Mouse (Mus musculus) lung, adult 2 months (tissue): ENCODE data around the gene Plxna2. TPM values are rescaled to one million over a fixed set of nuclear protein-coding genes. Genes with fewer than 3 reads are reported as not detected.

Source experiments
- DNase-seq: peaks from one replicate; pipeline ENCODE4 v3.0.0; 2022
- H3K4me1 ChIP-seq: fragments of 200-500 bp; 2 replicates; pipeline ENCODE4 v1.6.1; 2011; ENCODE audit warnings: low read length; ENCODE audit not compliant: control insufficient read depth, insufficient read depth
- H3K4me3 ChIP-seq: fragments of 200-500 bp; replicated peaks from 2 replicates; pipeline ENCODE3; 2011; ENCODE audit warnings: low read depth, mild to moderate bottlenecking, control low read depth, low read length; ENCODE audit errors: extremely low read depth
- CTCF ChIP-seq: fragments of 200-500 bp; IDR thresholded peaks from 2 replicates; pipeline ENCODE4 v1.5.1; 2011; ENCODE audit warnings: mild to moderate bottlenecking, low read length, control low read depth; ENCODE audit not compliant: insufficient read depth
- POLR2A ChIP-seq: fragments of 200-500 bp; IDR thresholded peaks from 2 replicates; pipeline ENCODE4 v1.6.1; 2011; ENCODE audit warnings: low read depth, mild to moderate bottlenecking, control low read depth, low read length, borderline replicate concordance; ENCODE audit errors: extremely low read depth
- WGBS: fragments of 180-500 bp; shearing (Covaris S2); methylation state at CpG from one replicate; pipeline ENCODE4 v1.1.7; 2018; 5-methylcytosine and 5-hydroxymethylcytosine counted together
- polyA plus RNA-seq: library from polyadenylated mRNA; depleted of rRNA; stranded (reverse); fragments of >200 nt; gene quantifications from 2 replicates; pipeline ENCODE4 v1.2.3, GENCODE M21; 2012

Gene Plxna2
- polyA plus RNA-seq, 1 experiment: 12.8 TPM

GRCm38 (mm10) chr1:194673229-194673628 is 55.2 kb downstream of the Plxna2 start:
- Histone ChIP-seq H3K4me3 (no peak overlapping the region), H3K4me1 (peaks cover 5% of the 10 kb centered on the region; the same call in 1 of the 2 replicates)
- TF ChIP-seq POLR2A (no peak), CTCF (no peak)
- DNase-seq: no peak

DNA sequence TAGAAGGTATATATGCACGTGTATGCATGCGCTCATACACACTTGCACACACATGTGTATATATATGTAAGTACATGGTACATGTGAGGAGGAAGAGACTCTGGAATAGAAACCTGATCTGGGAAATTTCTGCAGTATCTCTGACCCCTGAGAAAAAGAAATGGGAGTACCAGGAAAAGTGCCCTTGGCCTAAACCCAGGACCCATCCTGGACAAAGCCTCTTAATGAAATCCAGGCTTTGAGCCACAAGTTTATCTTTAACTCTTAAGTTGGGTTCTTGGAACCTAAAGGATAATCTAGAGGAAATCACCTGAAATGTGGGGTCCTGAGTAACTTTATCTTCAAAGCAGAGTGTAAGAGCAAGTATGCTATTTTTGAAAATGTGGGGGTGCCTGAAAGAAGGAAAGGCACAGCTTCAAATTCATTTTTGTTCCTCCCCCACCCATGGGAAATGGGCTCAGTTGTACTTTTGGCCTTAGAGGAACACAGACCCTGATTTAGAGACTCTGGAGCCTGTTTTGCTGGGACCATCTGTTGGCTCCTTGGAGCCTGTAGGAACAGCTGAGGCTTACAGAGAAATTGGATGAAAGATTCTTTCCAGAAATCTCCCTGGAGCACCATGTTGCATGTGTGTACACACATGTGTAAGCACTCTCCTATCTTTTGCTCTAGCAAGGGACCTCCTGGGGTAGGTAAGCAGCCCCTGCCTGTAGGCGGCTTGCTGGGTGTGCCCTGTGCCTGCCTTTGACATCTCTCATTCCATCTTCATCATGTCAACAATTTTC is 57.3 kb downstream of the Plxna2 start:
- DNase-seq: no peak
- H3K4me3 ChIP-seq: no peak overlapping the region
- peaks cover 6% of the 10 kb centered on the region; the same call in 1 of the 2 replicates for H3K4me1 ChIP-seq
- TF ChIP-seq POLR2A: no peak
- no peak for TF ChIP-seq CTCF
- 79% methylated on average over 3 of the region's 3 CpGs for WGBS

DNA sequence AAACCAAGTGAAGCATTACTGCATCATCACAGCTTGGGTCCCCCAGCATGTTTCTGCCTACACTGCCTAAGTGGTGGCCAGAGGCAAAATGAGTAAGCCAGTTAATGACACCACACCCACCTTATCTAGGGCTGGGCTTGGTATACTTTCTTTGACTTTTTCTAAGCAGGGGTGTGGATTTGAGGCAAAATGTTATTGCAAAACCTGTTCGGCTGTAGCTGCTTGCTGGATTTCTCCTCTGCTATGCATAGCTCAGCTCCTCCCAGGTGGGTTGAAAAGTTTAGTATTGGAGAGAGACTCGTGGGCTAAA is 57.8 kb downstream of the Plxna2 start:
- H3K4me3 ChIP-seq: no peak overlapping the region
- DNase-seq: no peak
- WGBS: 49% methylated on average over 2 of the region's 2 CpGs
- peaks cover 6% of the 10 kb centered on the region; the same call in 1 of the 2 replicates for H3K4me1 ChIP-seq
- no peak for TF ChIP-seq CTCF
- TF ChIP-seq POLR2A: no peak

DNA sequence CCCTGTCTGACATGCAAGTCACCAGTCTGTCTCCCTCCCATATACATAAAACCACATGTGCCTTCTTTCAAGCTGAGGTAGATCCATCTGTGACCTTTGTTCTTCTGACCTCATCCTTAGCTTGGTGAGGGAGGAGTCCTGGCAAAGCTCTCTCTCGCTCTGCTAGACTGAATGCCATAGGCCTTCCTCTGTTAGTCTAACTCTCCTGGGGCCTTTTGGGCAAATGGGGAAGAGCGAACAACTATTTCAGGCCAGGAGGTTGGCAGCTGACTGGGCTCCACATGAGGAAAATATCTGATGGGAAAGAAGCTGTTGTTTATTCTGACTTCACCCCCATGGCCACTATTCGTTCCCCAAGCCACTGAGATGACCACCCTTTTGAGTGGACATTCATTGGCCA is 59.9 kb downstream of the Plxna2 start:
- WGBS: 68% methylated on average over 3 of the region's 3 CpGs
- Histone ChIP-seq H3K4me1 (peaks cover 6% of the 10 kb centered on the region; the same call in 1 of the 2 replicates), H3K4me3 (no peak overlapping the region)
- TF ChIP-seq POLR2A (no peak), CTCF (no peak)
- no peak for DNase-seq

GRCm38 (mm10) chr1:194679147-194679546 is 61.1 kb downstream of the Plxna2 start:
- Histone ChIP-seq H3K4me3 (no peak overlapping the region), H3K4me1 (peaks cover 6% of the 10 kb centered on the region; the same call in 1 of the 2 replicates)
- no peak for DNase-seq
- TF ChIP-seq CTCF (no peak), POLR2A (no peak)

- Histone ChIP-seq H3K4me1 (peaks cover 6% of the 10 kb centered on the region; the same call in 1 of the 2 replicates), H3K4me3 (no peak overlapping the region)
- 52% methylated on average over 2 of the region's 2 CpGs for WGBS
- no peak for DNase-seq
- TF ChIP-seq POLR2A (no peak), CTCF (no peak)
Measured at GRCm38 (mm10) chr1:194680136-194680535, 62.1 kb downstream of the Plxna2 start.

DNA sequence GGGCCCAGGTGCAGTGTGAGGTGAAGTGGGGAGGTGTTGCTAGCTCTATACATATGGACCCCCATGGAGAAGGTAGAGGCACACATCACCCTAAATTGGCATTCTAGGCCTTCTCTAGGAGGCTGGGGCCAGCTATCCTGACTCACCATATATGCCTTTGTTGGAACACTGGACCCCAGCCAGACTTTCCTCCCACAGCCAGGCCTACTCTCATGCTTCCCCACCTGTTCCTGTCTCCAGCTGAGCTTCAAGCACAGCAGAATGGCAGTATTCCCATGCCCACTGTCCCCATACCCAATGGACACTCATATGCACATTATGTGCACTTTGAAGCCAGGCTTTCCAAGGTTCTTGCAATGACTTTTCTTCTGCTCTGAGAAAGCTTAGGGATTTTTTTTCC is 64.0 kb downstream of the Plxna2 start:
- DNase-seq: no peak
- TF ChIP-seq CTCF: no peak
- no peak for TF ChIP-seq POLR2A
- H3K4me1 ChIP-seq: peaks cover 6% of the 10 kb centered on the region; the same call in 1 of the 2 replicates
- no peak overlapping the region for H3K4me3 ChIP-seq

- Histone ChIP-seq H3K4me1 (peaks cover 4% of the 10 kb centered on the region), H3K4me3 (no peak overlapping the region)
- WGBS: 68% methylated on average over 3 of the region's 3 CpGs
- no peak for TF ChIP-seq POLR2A
- no peak for TF ChIP-seq CTCF
- DNase-seq: no peak
Measured at GRCm38 (mm10) chr1:194683132-194683531, 65.1 kb downstream of the Plxna2 start.

DNA sequence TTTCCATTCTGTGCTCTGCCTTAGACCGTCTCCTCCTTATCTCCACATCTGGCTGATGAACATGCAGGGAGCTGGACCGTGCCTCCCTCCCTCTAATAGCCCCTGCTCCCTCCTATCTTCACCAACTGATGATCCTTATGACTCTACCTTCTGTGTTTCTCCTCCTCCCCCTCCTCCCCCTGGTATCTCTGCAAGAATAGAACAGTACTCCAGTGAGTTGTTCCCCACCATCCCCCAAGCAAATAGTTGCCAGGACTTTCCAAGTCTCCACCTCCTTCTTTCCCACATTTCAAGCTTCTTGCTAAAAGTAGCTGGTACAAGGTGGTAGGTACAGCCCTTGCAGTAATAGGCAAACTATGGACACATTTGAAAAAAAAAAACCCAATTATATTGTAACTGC is 67.9 kb downstream of the Plxna2 start:
- no peak for DNase-seq
- Histone ChIP-seq H3K4me1 (peaks cover 2% of the 10 kb centered on the region), H3K4me3 (no peak overlapping the region)
- WGBS: 68% methylated on average over 2 of the region's 2 CpGs
- no peak for TF ChIP-seq CTCF
- TF ChIP-seq POLR2A: no peak

DNA sequence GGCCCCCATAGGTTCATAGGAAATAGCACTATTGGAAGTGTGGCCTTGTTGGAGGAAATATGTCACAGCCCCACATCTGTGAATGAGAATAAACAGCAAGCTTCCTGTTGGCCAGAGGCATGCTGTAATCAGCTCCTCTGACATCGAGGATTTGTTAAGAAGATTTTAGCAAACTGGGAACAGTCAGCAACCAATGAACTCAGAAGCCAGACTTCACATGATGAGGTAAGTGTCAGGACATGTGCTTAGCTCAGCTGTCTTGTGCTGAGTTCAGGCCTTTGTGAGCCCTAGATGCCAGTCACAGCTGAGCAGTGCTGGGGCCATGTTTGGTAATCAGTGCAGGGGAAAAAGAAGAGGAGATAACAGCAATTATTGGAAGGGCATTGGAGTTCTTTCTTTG is 69.7 kb downstream of the Plxna2 start:
- Histone ChIP-seq H3K4me3 (no peak overlapping the region), H3K4me1 (peaks cover 2% of the 10 kb centered on the region)
- TF ChIP-seq POLR2A: no peak
- no peak for TF ChIP-seq CTCF
- DNase-seq: no peak
- 12% methylated on average over 1 of the region's 1 CpGs for WGBS
